In the genomic region with DNA sequence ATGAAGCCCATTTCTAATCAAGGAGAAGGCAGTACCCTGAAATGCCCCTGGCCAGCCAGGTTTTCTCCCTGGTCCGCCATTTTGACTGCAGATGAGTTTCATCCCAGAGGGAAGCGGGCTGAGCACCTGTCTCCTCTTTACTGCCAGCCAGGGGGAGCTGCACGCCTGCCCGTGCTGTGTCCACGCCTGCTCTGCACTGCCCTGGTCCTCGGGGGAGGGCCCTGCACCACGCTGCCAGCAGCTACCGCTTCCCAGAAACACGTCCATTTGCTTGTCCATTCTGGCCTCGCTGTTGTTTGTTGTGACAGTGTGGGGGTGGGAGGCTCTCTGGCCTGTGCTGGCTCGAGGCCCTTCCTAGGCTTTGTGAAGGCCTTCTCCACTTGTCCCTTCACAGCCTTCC, we compare ENCODE assay signal across 8 mouse cellular contexts. TPM values are rescaled to one million over a fixed set of nuclear protein-coding genes. Genes with fewer than 3 reads are reported as not detected.
A peak's percentile ranks its signal among the peaks of the same experiment; 100 is the strongest.
DNase-seq lines count a peak whose midpoint lies in the region; ATAC-seq and TF ChIP-seq lines count a peak whose summit lies in the region.

No protein-coding gene starts in this region.

- H3K4me2 ChIP-seq in forebrain, embryonic 13.5 days, result no peak overlapping the region
- no peak overlapping the region for H3K4me2 ChIP-seq in lung, embryonic 14.5 days

- ATAC-seq in forebrain, embryonic 13.5 days, result 0 out of 2 replicates have a peak, but pooled peaks have one; percentile 9
- ATAC-seq in lung, embryonic 14.5 days (ENCODE audit: insufficient read depth), result peak; percentile 26; the same call in 1 of the 2 replicates
- ATAC-seq in activated CD4-positive, CD25-positive, alpha-beta regulatory T cell, adult 4 months, result no peak

- no peaks in the 10 kb centered on the region for H3K4me1 ChIP-seq in forebrain, embryonic 13.5 days
- H3K4me1 ChIP-seq in forebrain, embryonic 10.5 days, result no peaks in the 10 kb centered on the region
- no peaks in the 10 kb centered on the region for H3K4me1 ChIP-seq in lung, embryonic 14.5 days (ENCODE audit: insufficient read depth)
- H3K4me1 ChIP-seq in embryonic facial prominence, embryonic 10.5 days, result peaks cover 4% of the 10 kb centered on the region; the same call in 1 of the 2 replicates

- H3K27me3 ChIP-seq in forebrain, embryonic 13.5 days, result no peaks in the 10 kb centered on the region
- no peaks in the 10 kb centered on the region for H3K27me3 ChIP-seq in forebrain, embryonic 10.5 days (ENCODE audit: poor library complexity, severe bottlenecking)
- no peaks in the 10 kb centered on the region for H3K27me3 ChIP-seq in lung, embryonic 14.5 days (ENCODE audit: insufficient read depth, low read length)
- no peaks in the 10 kb centered on the region for H3K27me3 ChIP-seq in embryonic facial prominence, embryonic 10.5 days (replicated peaks; ENCODE audit: low read depth, poor library complexity, severe bottlenecking)

- DNase-seq in forebrain, embryonic 10.5 days (ENCODE audit: extremely low spot score, low spot score), result no peak
- DNase-seq in lung, embryonic 14.5 days, result peak; percentile 14
- DNase-seq in lung, postnatal 36 days, result no peak
- peak; percentile 22 for DNase-seq in embryonic facial prominence, embryonic 10.5 days (ENCODE audit: low spot score)
- peak; percentile 14 for DNase-seq in lung, postnatal 14 days
- no peak for DNase-seq in frontal cortex, postnatal 25 days (ENCODE audit: low spot score in 2 of 2)

- H3K9ac ChIP-seq in forebrain, embryonic 13.5 days, result no peak overlapping the region
- no peak overlapping the region for H3K9ac ChIP-seq in lung, embryonic 14.5 days

- H3K27ac ChIP-seq in forebrain, embryonic 13.5 days, result no peak overlapping the region
- no peak overlapping the region for H3K27ac ChIP-seq in forebrain, embryonic 10.5 days
- H3K27ac ChIP-seq in lung, embryonic 14.5 days (ENCODE audit: low read depth), result no peak overlapping the region
- 0 out of 2 replicates have a peak overlapping the region, but pooled peaks have one; percentile 36 for H3K27ac ChIP-seq in embryonic facial prominence, embryonic 10.5 days (replicated peaks)

- no peak overlapping the region for H3K4me3 ChIP-seq in forebrain, embryonic 13.5 days
- H3K4me3 ChIP-seq in forebrain, embryonic 10.5 days, result no peak overlapping the region
- H3K4me3 ChIP-seq in lung, embryonic 14.5 days (ENCODE audit: low read depth, low read length), result no peak overlapping the region
- no peak overlapping the region for H3K4me3 ChIP-seq in embryonic facial prominence, embryonic 10.5 days

- WGBS in forebrain, embryonic 13.5 days, result 66% methylated on average over 11 of the region's 11 CpGs
- 75% methylated on average over 11 of the region's 11 CpGs for WGBS in forebrain, embryonic 10.5 days
- WGBS in lung, embryonic 14.5 days, result 44% methylated on average over 11 of the region's 11 CpGs
- WGBS in embryonic facial prominence, embryonic 10.5 days, result 65% methylated on average over 11 of the region's 11 CpGs

- peak; percentile 48 for TF ChIP-seq CTCF in lung, embryonic 14.5 days (IDR thresholded peaks at IDR 0.05; ENCODE audit: low read depth)

- no peaks in the 10 kb centered on the region for H3K9me3 ChIP-seq in forebrain, embryonic 13.5 days (replicated peaks)
- H3K9me3 ChIP-seq in forebrain, embryonic 10.5 days, result no peaks in the 10 kb centered on the region
- no peaks in the 10 kb centered on the region for H3K9me3 ChIP-seq in lung, embryonic 14.5 days (ENCODE audit: low read depth, low read length)
- no peaks in the 10 kb centered on the region for H3K9me3 ChIP-seq in embryonic facial prominence, embryonic 10.5 days

- peaks cover 98% of the 10 kb centered on the region for H3K36me3 ChIP-seq in forebrain, embryonic 13.5 days (ENCODE audit: poor library complexity, severe bottlenecking)
- H3K36me3 ChIP-seq in forebrain, embryonic 10.5 days (replicated peaks), result peaks cover 100% of the 10 kb centered on the region
- peaks cover 97% of the 10 kb centered on the region for H3K36me3 ChIP-seq in lung, embryonic 14.5 days (ENCODE audit: insufficient read depth)
- H3K36me3 ChIP-seq in embryonic facial prominence, embryonic 10.5 days (replicated peaks), result peaks cover 100% of the 10 kb centered on the region

RNA-seq across cellular contexts. Expression of a gene that starts 33.3 kb away (rescaled TPM):
- polyA plus RNA-seq in forebrain, embryonic 13.5 days (2015; fragmentation: Nextera tagmentation; extraction: Ambion mirVana), result 22.8 and 29.5 TPM in 2 replicates
- 65.8 and 71.0 TPM in 2 replicates for polyA plus RNA-seq in forebrain, embryonic 10.5 days (2016; fragmentation: Nextera tagmentation; extraction: Ambion mirVana)
- polyA plus RNA-seq in lung, embryonic 14.5 days (2014; fragmentation: Nextera tagmentation; extraction: Ambion mirVana), result 29.2 and 30.4 TPM in 2 replicates
- 76.6 and 77.0 TPM in 2 replicates for polyA plus RNA-seq in embryonic facial prominence, embryonic 10.5 days (2016; fragmentation: Nextera tagmentation; extraction: Ambion mirVana)
- 10 to 100 TPM; 23.8 to 28.5 TPM for polyA plus RNA-seq in activated CD4-positive, CD25-positive, alpha-beta regulatory T cell, adult 4 months (2017; shearing (Covaris generic))

Comparison
In these comparisons a context has a peak if more than half of its experiments do, and no peak if none do; other contexts are left out.
1. DNase-seq: peak in lung, embryonic 14.5 days (single experiment), embryonic facial prominence, embryonic 10.5 days (single experiment) and lung, postnatal 14 days (single experiment); none in forebrain, embryonic 10.5 days (single experiment), lung, postnatal 36 days (single experiment) and frontal cortex, postnatal 25 days (0 of 2).